Mouse (Mus musculus): ENCODE data around the gene Coa5.

The Coa5 gene

GRCm38 (mm10) chr1:37430297-37430840 lies 466 bp upstream of the Coa5 start:
- no peak for DNase-seq (ENCODE audit: low read depth, low spot score)

GRCm38 (mm10) chr1:37428911-37429310 lies 992 bp downstream of the Coa5 start:
- no peak for DNase-seq (ENCODE audit: low read depth, low spot score)

GRCm38 (mm10) chr1:37427144-37427875 lies 2.6 kb downstream of the Coa5 start:
- DNase-seq (ENCODE audit: low read depth, low spot score): no peak

GRCm38 (mm10) chr1:37419420-37419819 lies 10.5 kb downstream of the Coa5 start:
- DNase-seq (ENCODE audit: low read depth, low spot score): peak; percentile 82

- DNase-seq (ENCODE audit: low read depth, low spot score): no peak
Observed at GRCm38 (mm10) chr1:37415394-37415793, 14.5 kb downstream of the Coa5 start.

- DNase-seq (ENCODE audit: low read depth, low spot score): no peak
Observed at GRCm38 (mm10) chr1:37409647-37410046, 20.3 kb downstream of the Coa5 start.

- DNase-seq (ENCODE audit: low read depth, low spot score): no peak
Observed at GRCm38 (mm10) chr1:37408678-37409077, 21.2 kb downstream of the Coa5 start.

GRCm38 (mm10) chr1:37408059-37408458 lies 21.8 kb downstream of the Coa5 start:
- no peak for DNase-seq (ENCODE audit: low read depth, low spot score)

- no peak for DNase-seq (ENCODE audit: low read depth, low spot score)
Observed at GRCm38 (mm10) chr1:37407228-37407627, 22.7 kb downstream of the Coa5 start.

- DNase-seq (ENCODE audit: low read depth, low spot score): no peak
Observed at GRCm38 (mm10) chr1:37405137-37405536, 24.8 kb downstream of the Coa5 start.

GRCm38 (mm10) chr1:37401687-37402086 lies 28.2 kb downstream of the Coa5 start:
- DNase-seq (ENCODE audit: low read depth, low spot score): peak; percentile 83

- DNase-seq (ENCODE audit: low read depth, low spot score): no peak
Observed at GRCm38 (mm10) chr1:37399734-37400133, 30.2 kb downstream of the Coa5 start.

- no peak for DNase-seq (ENCODE audit: low read depth, low spot score)
Observed at GRCm38 (mm10) chr1:37398961-37399360, 30.9 kb downstream of the Coa5 start.

- DNase-seq (ENCODE audit: low read depth, low spot score): no peak
Observed at GRCm38 (mm10) chr1:37396481-37396880, 33.4 kb downstream of the Coa5 start.

- DNase-seq (ENCODE audit: low read depth, low spot score): no peak
Observed at GRCm38 (mm10) chr1:37393174-37393573, 36.7 kb downstream of the Coa5 start.

GRCm38 (mm10) chr1:37386448-37386971 lies 43.4 kb downstream of the Coa5 start:
- no peak for DNase-seq (ENCODE audit: low read depth, low spot score)

GRCm38 (mm10) chr1:37384304-37384703 lies 45.6 kb downstream of the Coa5 start:
- no peak for DNase-seq (ENCODE audit: low read depth, low spot score)

- no peak for DNase-seq (ENCODE audit: low read depth, low spot score)
Observed at GRCm38 (mm10) chr1:37380913-37381312, 49.0 kb downstream of the Coa5 start.

- no peak for DNase-seq (ENCODE audit: low read depth, low spot score)
Observed at GRCm38 (mm10) chr1:37379536-37379935, 50.4 kb downstream of the Coa5 start.

GRCm38 (mm10) chr1:37378095-37378494 lies 51.8 kb downstream of the Coa5 start:
- no peak for DNase-seq (ENCODE audit: low read depth, low spot score)

- DNase-seq (ENCODE audit: low read depth, low spot score): no peak
Observed at GRCm38 (mm10) chr1:37376751-37377150, 53.2 kb downstream of the Coa5 start.

GRCm38 (mm10) chr1:37376177-37376576 lies 53.7 kb downstream of the Coa5 start:
- DNase-seq (ENCODE audit: low read depth, low spot score): no peak

- no peak for DNase-seq (ENCODE audit: low read depth, low spot score)
Observed at GRCm38 (mm10) chr1:37368768-37369385, 61.0 kb downstream of the Coa5 start.

All from CD4-positive, CD25-positive, alpha-beta regulatory T cell, adult 2 months (primary cell).